Mouse (Mus musculus): Measurements from ENCODE around the gene Hs6st3. TPM values are rescaled to one million over a fixed set of nuclear protein-coding genes. Genes with fewer than 3 reads are reported as not detected.
A peak's percentile ranks its signal among the peaks of the same experiment; 100 is the strongest.

Gene Hs6st3
- polyA plus RNA-seq, 1 experiment from 2014 or later = not detected

GRCm38 (mm10) chr14:119873617-119874016 lies 735.5 kb downstream of the Hs6st3 start:
- H3K27me3 ChIP-seq (ENCODE audit: control insufficient read depth, insufficient read depth, low read length) = no peaks in the 10 kb centered on the region
- H3K4me2 ChIP-seq (ENCODE audit: low read depth, low read length) = no peak overlapping the region
- no peaks in the 10 kb centered on the region for H3K9me3 ChIP-seq (replicated peaks; ENCODE audit: control insufficient read depth, low read length)
- H3K27ac ChIP-seq (ENCODE audit: low read length) = no peak overlapping the region
- no peak for ATAC-seq (replicated peaks; ENCODE audit: extremely low read depth, insufficient read depth, low FRiP score)
- no peaks in the 10 kb centered on the region for H3K4me1 ChIP-seq (ENCODE audit: control insufficient read depth, insufficient read depth, low read length)
- H3K36me3 ChIP-seq (ENCODE audit: control insufficient read depth, insufficient read depth) = no peaks in the 10 kb centered on the region
- H3K9ac ChIP-seq (ENCODE audit: low read length) = no peak overlapping the region
- no peak overlapping the region for H3K4me3 ChIP-seq (ENCODE audit: low read length)
- WGBS = 93% methylated on average over 4 of the region's 4 CpGs

GRCm38 (mm10) chr14:119892922-119893321 lies 754.8 kb downstream of the Hs6st3 start:
- H3K27me3 ChIP-seq (ENCODE audit: control insufficient read depth, insufficient read depth, low read length) = no peaks in the 10 kb centered on the region
- H3K9me3 ChIP-seq (replicated peaks; ENCODE audit: control insufficient read depth, low read length) = no peaks in the 10 kb centered on the region; the same call in 1 of the 2 replicates
- ATAC-seq (replicated peaks; ENCODE audit: extremely low read depth, insufficient read depth, low FRiP score) = no peak
- 83% methylated on average over 8 of the region's 8 CpGs for WGBS
- H3K9ac ChIP-seq (ENCODE audit: low read length) = no peak overlapping the region
- no peak overlapping the region for H3K27ac ChIP-seq (ENCODE audit: low read length)
- H3K4me2 ChIP-seq (ENCODE audit: low read depth, low read length) = no peak overlapping the region
- no peaks in the 10 kb centered on the region for H3K36me3 ChIP-seq (ENCODE audit: control insufficient read depth, insufficient read depth)
- H3K4me3 ChIP-seq (ENCODE audit: low read length) = no peak overlapping the region
- H3K4me1 ChIP-seq (ENCODE audit: control insufficient read depth, insufficient read depth, low read length) = no peaks in the 10 kb centered on the region

- Histone ChIP-seq H3K9ac (ENCODE audit: low read length) (no peak overlapping the region), H3K4me3 (ENCODE audit: low read length) (no peak overlapping the region), H3K9me3 (replicated peaks; ENCODE audit: control insufficient read depth, low read length) (no peaks in the 10 kb centered on the region), H3K4me1 (ENCODE audit: control insufficient read depth, insufficient read depth, low read length) (no peaks in the 10 kb centered on the region), H3K27me3 (ENCODE audit: control insufficient read depth, insufficient read depth, low read length) (no peaks in the 10 kb centered on the region), H3K4me2 (ENCODE audit: low read depth, low read length) (no peak overlapping the region), H3K36me3 (ENCODE audit: control insufficient read depth, insufficient read depth) (no peaks in the 10 kb centered on the region), H3K27ac (ENCODE audit: low read length) (no peak overlapping the region)
- no peak for ATAC-seq (replicated peaks; ENCODE audit: extremely low read depth, insufficient read depth, low FRiP score)
- WGBS = 89% methylated on average over 8 of the region's 8 CpGs
These were observed 757.0 kb downstream of the Hs6st3 start for GRCm38 (mm10) chr14:119895097-119895496.

GRCm38 (mm10) chr14:119895765-119896465 lies 757.8 kb downstream of the Hs6st3 start:
- no peak overlapping the region for H3K27ac ChIP-seq (ENCODE audit: low read length)
- H3K27me3 ChIP-seq (ENCODE audit: control insufficient read depth, insufficient read depth, low read length) = no peaks in the 10 kb centered on the region
- H3K9ac ChIP-seq (ENCODE audit: low read length) = no peak overlapping the region
- no peak overlapping the region for H3K4me2 ChIP-seq (ENCODE audit: low read depth, low read length)
- no peak for ATAC-seq (replicated peaks; ENCODE audit: extremely low read depth, insufficient read depth, low FRiP score)
- no peaks in the 10 kb centered on the region for H3K36me3 ChIP-seq (ENCODE audit: control insufficient read depth, insufficient read depth)
- no peaks in the 10 kb centered on the region for H3K4me1 ChIP-seq (ENCODE audit: control insufficient read depth, insufficient read depth, low read length)
- no peak overlapping the region for H3K4me3 ChIP-seq (ENCODE audit: low read length)
- H3K9me3 ChIP-seq (replicated peaks; ENCODE audit: control insufficient read depth, low read length) = no peaks in the 10 kb centered on the region
- 42% methylated on average over 10 of the region's 10 CpGs for WGBS

- Histone ChIP-seq H3K27me3 (ENCODE audit: control insufficient read depth, insufficient read depth, low read length) (no peaks in the 10 kb centered on the region), H3K36me3 (ENCODE audit: control insufficient read depth, insufficient read depth) (no peaks in the 10 kb centered on the region), H3K9me3 (replicated peaks; ENCODE audit: control insufficient read depth, low read length) (no peaks in the 10 kb centered on the region), H3K4me3 (ENCODE audit: low read length) (no peak overlapping the region), H3K4me2 (ENCODE audit: low read depth, low read length) (no peak overlapping the region), H3K4me1 (ENCODE audit: control insufficient read depth, insufficient read depth, low read length) (no peaks in the 10 kb centered on the region), H3K27ac (ENCODE audit: low read length) (no peak overlapping the region), H3K9ac (ENCODE audit: low read length) (no peak overlapping the region)
- no peak for ATAC-seq (replicated peaks; ENCODE audit: extremely low read depth, insufficient read depth, low FRiP score)
These were observed 764.3 kb downstream of the Hs6st3 start for GRCm38 (mm10) chr14:119902486-119902885.

GRCm38 (mm10) chr14:119908032-119908675 lies 770.0 kb downstream of the Hs6st3 start:
- H3K9me3 ChIP-seq (replicated peaks; ENCODE audit: control insufficient read depth, low read length) = no peaks in the 10 kb centered on the region
- WGBS = 49% methylated on average over 13 of the region's 13 CpGs
- H3K9ac ChIP-seq (ENCODE audit: low read length) = no peak overlapping the region
- ATAC-seq (replicated peaks; ENCODE audit: extremely low read depth, insufficient read depth, low FRiP score) = no peak
- peak overlapping the region; percentile 28; the same call in 1 of the 2 replicates for H3K4me3 ChIP-seq (ENCODE audit: low read length)
- H3K4me1 ChIP-seq (ENCODE audit: control insufficient read depth, insufficient read depth, low read length) = peaks cover 5% of the 10 kb centered on the region; the same call in 1 of the 2 replicates
- H3K36me3 ChIP-seq (ENCODE audit: control insufficient read depth, insufficient read depth) = no peaks in the 10 kb centered on the region
- H3K27ac ChIP-seq (ENCODE audit: low read length) = no peak overlapping the region; the same call in 1 of the 2 replicates
- H3K27me3 ChIP-seq (ENCODE audit: control insufficient read depth, insufficient read depth, low read length) = no peaks in the 10 kb centered on the region
- peak overlapping the region; percentile 51 for H3K4me2 ChIP-seq (ENCODE audit: low read depth, low read length)

GRCm38 (mm10) chr14:119914508-119914907 lies 776.4 kb downstream of the Hs6st3 start:
- 71% methylated on average over 6 of the region's 6 CpGs for WGBS

GRCm38 (mm10) chr14:119918281-119919034 lies 780.3 kb downstream of the Hs6st3 start:
- no peak for ATAC-seq (replicated peaks; ENCODE audit: extremely low read depth, insufficient read depth, low FRiP score)
- no peaks in the 10 kb centered on the region for H3K36me3 ChIP-seq (ENCODE audit: control insufficient read depth, insufficient read depth)
- no peak overlapping the region for H3K27ac ChIP-seq (ENCODE audit: low read length)
- no peaks in the 10 kb centered on the region for H3K27me3 ChIP-seq (ENCODE audit: control insufficient read depth, insufficient read depth, low read length)
- H3K4me1 ChIP-seq (ENCODE audit: control insufficient read depth, insufficient read depth, low read length) = no peaks in the 10 kb centered on the region
- WGBS = 72% methylated on average over 6 of the region's 6 CpGs
- no peak overlapping the region for H3K4me2 ChIP-seq (ENCODE audit: low read depth, low read length)
- no peaks in the 10 kb centered on the region for H3K9me3 ChIP-seq (replicated peaks; ENCODE audit: control insufficient read depth, low read length)
- no peak overlapping the region for H3K9ac ChIP-seq (ENCODE audit: low read length)
- H3K4me3 ChIP-seq (ENCODE audit: low read length) = no peak overlapping the region

More at GRCm38 (mm10) chr14:119914508-119914907, 776.4 kb downstream of the Hs6st3 start:
- no peak overlapping the region for H3K4me2 ChIP-seq (ENCODE audit: low read depth, low read length)
- ATAC-seq (replicated peaks; ENCODE audit: extremely low read depth, insufficient read depth, low FRiP score) = no peak
- H3K9me3 ChIP-seq (replicated peaks; ENCODE audit: control insufficient read depth, low read length) = no peaks in the 10 kb centered on the region
- no peaks in the 10 kb centered on the region for H3K27me3 ChIP-seq (ENCODE audit: control insufficient read depth, insufficient read depth, low read length)
- H3K27ac ChIP-seq (ENCODE audit: low read length) = no peak overlapping the region
- H3K36me3 ChIP-seq (ENCODE audit: control insufficient read depth, insufficient read depth) = no peaks in the 10 kb centered on the region
- H3K9ac ChIP-seq (ENCODE audit: low read length) = no peak overlapping the region
- no peaks in the 10 kb centered on the region for H3K4me1 ChIP-seq (ENCODE audit: control insufficient read depth, insufficient read depth, low read length)
- H3K4me3 ChIP-seq (ENCODE audit: low read length) = no peak overlapping the region

GRCm38 (mm10) chr14:119919177-119919576 lies 781.0 kb downstream of the Hs6st3 start:
- no peak overlapping the region for H3K27ac ChIP-seq (ENCODE audit: low read length)
- H3K4me2 ChIP-seq (ENCODE audit: low read depth, low read length) = no peak overlapping the region
- H3K36me3 ChIP-seq (ENCODE audit: control insufficient read depth, insufficient read depth) = no peaks in the 10 kb centered on the region
- 87% methylated on average over 1 of the region's 1 CpGs for WGBS
- H3K4me1 ChIP-seq (ENCODE audit: control insufficient read depth, insufficient read depth, low read length) = no peaks in the 10 kb centered on the region
- no peak for ATAC-seq (replicated peaks; ENCODE audit: extremely low read depth, insufficient read depth, low FRiP score)
- H3K4me3 ChIP-seq (ENCODE audit: low read length) = no peak overlapping the region
- no peaks in the 10 kb centered on the region for H3K27me3 ChIP-seq (ENCODE audit: control insufficient read depth, insufficient read depth, low read length)
- no peaks in the 10 kb centered on the region for H3K9me3 ChIP-seq (replicated peaks; ENCODE audit: control insufficient read depth, low read length)
- no peak overlapping the region for H3K9ac ChIP-seq (ENCODE audit: low read length)
